Mouse (Mus musculus) lung, embryonic 16.5 days (tissue): Measurements from ENCODE around the gene Slc4a4. TPM values are rescaled to one million over a fixed set of nuclear protein-coding genes. Genes with fewer than 3 reads are reported as not detected.
"Not testable (repeated sequence)": the region's sequence is repeated elsewhere in the genome, so short reads cannot be mapped to it uniquely, and the experiment has no call there.

Experiments
- ATAC-seq: fragments of 200-750 bp; cut with Nextera tagmentation; 2 replicates; pipeline ENCODE4 v1.8.0; 2017; ENCODE audit warnings: low read depth, mild to moderate bottlenecking, moderate library complexity
- H3K27ac ChIP-seq: fragments of 300-500 bp; sonication (generic); 2 replicates; pipeline ENCODE4 v1.5.1; 2014; ENCODE audit warnings: mild to moderate bottlenecking, control low read depth, low read length
- H3K27me3 ChIP-seq: fragments of 300-500 bp; sonication (generic); 2 replicates; pipeline ENCODE4 v1.6.1; 2014; ENCODE audit warnings: low read depth, low read length, mixed read lengths; ENCODE audit not compliant: control insufficient read depth, insufficient read depth
- H3K36me3 ChIP-seq: fragments of 300-500 bp; sonication (generic); 2 replicates; pipeline ENCODE4 v1.6.1; 2014; ENCODE audit warnings: low read length; ENCODE audit not compliant: control insufficient read depth, insufficient read depth
- H3K4me1 ChIP-seq: fragments of 300-500 bp; sonication (generic); replicated peaks from 2 replicates; pipeline ENCODE4 v1.6.1; 2014; ENCODE audit warnings: low read length, mixed read lengths; ENCODE audit not compliant: control insufficient read depth, insufficient read depth
- H3K4me2 ChIP-seq: fragments of 300-500 bp; sonication (generic); 2 replicates; pipeline ENCODE4 v1.6.1; 2014; ENCODE audit warnings: low read depth, low read length, control low read depth
- H3K4me3 ChIP-seq: fragments of 300-500 bp; sonication (generic); 2 replicates; pipeline ENCODE4 v1.5.1; 2014; ENCODE audit warnings: mild to moderate bottlenecking, low read length, control low read depth
- H3K9ac ChIP-seq: fragments of 300-500 bp; sonication (generic); 2 replicates; pipeline ENCODE4 v1.6.1; 2014; ENCODE audit warnings: low read length, control low read depth
- H3K9me3 ChIP-seq: fragments of 300-500 bp; sonication (generic); 2 replicates; pipeline ENCODE4 v1.6.1; 2016; ENCODE audit warnings: low read length; ENCODE audit not compliant: control insufficient read depth
- WGBS: fragments of 180-500 bp; shearing (Covaris S2); extraction: QIAGEN DNeasy Blood & Tissue Kit; methylation state at CpG from one replicate; pipeline ENCODE4 v1.1.7; 2014; 5-methylcytosine and 5-hydroxymethylcytosine counted together
- polyA plus RNA-seq: library from polyadenylated mRNA; unstranded; fragments of >200 nt; fragmentation: Nextera tagmentation; extraction: Ambion mirVana; gene quantifications from 2 replicates; pipeline ENCODE4 v1.2.1, GENCODE M21; 2015

Slc4a4 gene
- polyA plus RNA-seq, 1 experiment from 2014 or later = 2.8 TPM

DNA sequence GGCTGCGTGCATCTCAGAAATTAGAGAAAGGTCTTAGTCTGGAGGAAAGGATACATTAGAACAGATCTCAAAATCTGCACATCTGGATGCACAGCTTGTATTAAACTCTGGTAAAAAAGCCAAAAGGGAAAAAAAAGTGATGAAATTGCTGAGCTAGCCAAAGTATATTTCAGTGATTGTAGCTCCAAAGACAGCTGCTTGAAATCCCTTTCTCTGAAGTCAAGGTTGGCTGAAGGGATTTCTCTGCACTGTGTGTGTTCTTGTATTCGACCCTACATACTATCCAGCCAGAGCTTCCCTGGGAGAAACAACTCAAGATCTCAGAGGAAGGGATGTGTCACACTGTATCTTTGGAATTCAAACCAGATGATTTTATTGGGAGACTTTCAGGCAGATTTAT, 223.2 kb downstream of the Slc4a4 start:
- H3K36me3 ChIP-seq = no peaks in the 10 kb centered on the region
- H3K4me1 ChIP-seq = no peaks in the 10 kb centered on the region
- no peaks in the 10 kb centered on the region for H3K9me3 ChIP-seq
- no peak overlapping the region for H3K9ac ChIP-seq
- 73% methylated on average over 2 of the region's 2 CpGs for WGBS
- H3K4me3 ChIP-seq = no peak overlapping the region
- H3K27ac ChIP-seq = no peak overlapping the region
- no peak overlapping the region for H3K4me2 ChIP-seq
- no peak for ATAC-seq
- no peaks in the 10 kb centered on the region for H3K27me3 ChIP-seq

DNA sequence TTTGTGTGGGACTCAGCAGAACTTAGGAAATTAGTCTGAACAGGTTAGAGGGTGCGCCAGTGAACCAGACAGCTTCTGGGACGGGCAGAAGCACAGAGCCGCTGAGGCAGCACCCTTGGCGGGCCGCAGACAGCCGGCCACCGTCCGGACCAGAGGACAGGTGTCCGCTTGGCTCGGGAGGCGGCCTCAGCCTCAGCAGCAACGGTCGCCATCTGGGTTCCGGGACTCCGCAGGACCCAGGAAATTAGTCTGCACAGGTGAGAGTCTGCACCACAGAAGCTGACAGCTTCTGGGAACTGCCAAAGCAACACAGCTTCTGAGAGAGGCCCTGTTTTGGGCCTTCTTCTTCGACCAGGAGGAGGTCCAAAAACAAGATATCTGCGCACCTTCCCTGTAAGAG, 225.4 kb downstream of the Slc4a4 start:
- not testable (repeated sequence) for H3K9me3 ChIP-seq, H3K9ac ChIP-seq, H3K27ac ChIP-seq, H3K4me2 ChIP-seq, H3K27me3 ChIP-seq, H3K4me1 ChIP-seq, H3K4me3 ChIP-seq, ATAC-seq, H3K36me3 ChIP-seq
- WGBS = 95% methylated on average over 12 of the region's 17 CpGs

- Histone ChIP-seq H3K4me2 (no peak overlapping the region), H3K4me3 (no peak overlapping the region), H3K9ac (no peak overlapping the region), H3K9me3 (no peaks in the 10 kb centered on the region), H3K4me1 (no peaks in the 10 kb centered on the region), H3K27me3 (no peaks in the 10 kb centered on the region), H3K27ac (no peak overlapping the region), H3K36me3 (no peaks in the 10 kb centered on the region)
- WGBS = 46% methylated on average over 1 of the region's 1 CpGs
- ATAC-seq = no peak
Observed at GRCm38 (mm10) chr5:89120881-89121280, 234.3 kb downstream of the Slc4a4 start.

- no peaks in the 10 kb centered on the region for H3K36me3 ChIP-seq
- H3K27me3 ChIP-seq = no peaks in the 10 kb centered on the region
- H3K9me3 ChIP-seq = no peaks in the 10 kb centered on the region
- H3K27ac ChIP-seq = no peak overlapping the region
- no peak overlapping the region for H3K9ac ChIP-seq
- H3K4me1 ChIP-seq = no peaks in the 10 kb centered on the region
- WGBS = 55% methylated on average over 9 of the region's 9 CpGs
- no peak overlapping the region for H3K4me2 ChIP-seq
- H3K4me3 ChIP-seq = no peak overlapping the region
- ATAC-seq = no peak
Observed at GRCm38 (mm10) chr5:89123270-89123903, 236.8 kb downstream of the Slc4a4 start.

GRCm38 (mm10) chr5:89128210-89128609, 241.6 kb downstream of the Slc4a4 start:
- H3K9me3 ChIP-seq = no peaks in the 10 kb centered on the region
- H3K4me1 ChIP-seq = no peaks in the 10 kb centered on the region
- no peaks in the 10 kb centered on the region for H3K36me3 ChIP-seq
- no peak overlapping the region for H3K27ac ChIP-seq
- ATAC-seq = no peak
- H3K27me3 ChIP-seq = no peaks in the 10 kb centered on the region
- H3K4me2 ChIP-seq = no peak overlapping the region
- H3K4me3 ChIP-seq = no peak overlapping the region
- WGBS = 82% methylated on average over 6 of the region's 6 CpGs
- no peak overlapping the region for H3K9ac ChIP-seq

DNA sequence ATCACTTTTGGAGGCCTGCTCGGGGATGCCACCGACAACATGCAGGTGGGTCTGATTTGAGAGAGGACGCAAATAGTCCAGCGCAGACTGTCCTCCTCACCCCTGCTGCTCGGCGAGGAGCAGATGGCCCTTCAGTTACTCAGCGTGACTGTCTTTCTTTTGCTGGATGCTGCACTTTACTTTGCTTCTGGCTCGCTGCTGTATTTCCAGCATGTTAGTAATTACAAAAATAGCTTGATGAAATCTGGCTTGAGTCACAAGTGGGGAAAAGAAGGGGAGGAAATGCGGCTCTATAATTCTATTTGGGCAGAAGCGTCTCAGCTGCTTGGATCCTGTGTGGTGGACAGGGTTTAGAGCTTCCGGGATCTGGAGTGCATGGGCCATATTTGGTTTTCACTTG, 249.2 kb downstream of the Slc4a4 start:
- H3K9me3 ChIP-seq = no peaks in the 10 kb centered on the region
- no peak overlapping the region for H3K9ac ChIP-seq
- no peak overlapping the region for H3K4me3 ChIP-seq
- ATAC-seq = no peak
- H3K4me2 ChIP-seq = no peak overlapping the region
- WGBS = 87% methylated on average over 11 of the region's 11 CpGs
- no peaks in the 10 kb centered on the region for H3K4me1 ChIP-seq
- H3K36me3 ChIP-seq = no peaks in the 10 kb centered on the region
- H3K27ac ChIP-seq = no peak overlapping the region
- no peaks in the 10 kb centered on the region for H3K27me3 ChIP-seq

DNA sequence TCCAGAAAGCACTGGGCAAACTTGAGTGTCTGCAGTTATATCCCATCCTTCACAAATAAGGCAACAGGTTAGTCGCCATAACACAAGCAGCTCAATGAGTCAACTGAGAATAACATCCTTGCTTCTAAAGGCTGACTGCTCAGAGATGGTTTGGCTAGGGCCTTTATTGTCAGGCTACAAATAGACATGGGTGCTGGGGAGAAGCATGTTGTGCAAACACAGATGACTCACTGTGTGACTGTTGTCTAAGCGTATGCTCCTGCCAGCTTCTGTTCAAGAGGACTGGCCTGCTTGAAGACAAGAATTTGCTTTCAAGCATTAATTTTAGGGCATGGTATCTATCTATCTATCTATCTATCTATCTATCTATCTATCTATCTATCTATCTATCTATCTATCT, 253.5 kb downstream of the Slc4a4 start:
- H3K9me3 ChIP-seq = no peaks in the 10 kb centered on the region
- 90% methylated on average over 2 of the region's 2 CpGs for WGBS

DNA sequence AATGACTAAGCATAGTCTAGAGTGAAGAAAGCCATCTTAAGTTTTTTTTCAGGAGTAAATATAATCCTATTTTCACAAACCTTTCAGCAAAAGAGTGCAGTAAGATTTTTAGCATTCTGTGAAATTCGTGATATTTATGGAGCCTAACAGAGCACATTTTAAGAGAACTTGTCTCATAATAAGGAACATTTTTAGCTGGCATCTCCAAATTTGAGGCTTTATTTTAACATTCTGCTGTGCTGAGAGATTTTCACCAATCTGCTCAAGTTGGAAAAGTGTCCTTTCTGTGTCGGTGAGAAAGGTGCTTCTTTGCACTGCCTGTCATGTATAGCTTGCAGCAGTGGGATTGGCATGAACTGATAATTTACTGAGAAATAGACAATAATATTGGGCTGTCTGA, 255.1 kb downstream of the Slc4a4 start:
- 75% methylated on average over 2 of the region's 2 CpGs for WGBS

More for the DNA sequence above, 253.5 kb downstream of the Slc4a4 start:
- 0 out of 2 replicates have a peak, but pooled peaks cover 3% of the 10 kb centered on the region for H3K4me1 ChIP-seq
- H3K4me3 ChIP-seq = no peak overlapping the region
- H3K36me3 ChIP-seq = no peaks in the 10 kb centered on the region
- no peaks in the 10 kb centered on the region for H3K27me3 ChIP-seq
- no peak overlapping the region for H3K27ac ChIP-seq
- no peak overlapping the region for H3K4me2 ChIP-seq
- no peak overlapping the region for H3K9ac ChIP-seq
- no peak for ATAC-seq

GRCm38 (mm10) chr5:89146276-89146675, 259.7 kb downstream of the Slc4a4 start:
- no peaks in the 10 kb centered on the region for H3K9me3 ChIP-seq
- WGBS = 84% methylated on average over 2 of the region's 2 CpGs
- no peak overlapping the region for H3K9ac ChIP-seq
- H3K4me3 ChIP-seq = no peak overlapping the region
- no peaks in the 10 kb centered on the region for H3K27me3 ChIP-seq
- ATAC-seq = no peak
- peaks cover 16% of the 10 kb centered on the region for H3K4me1 ChIP-seq
- no peak overlapping the region for H3K27ac ChIP-seq
- no peak overlapping the region for H3K4me2 ChIP-seq
- no peaks in the 10 kb centered on the region for H3K36me3 ChIP-seq

More for the DNA sequence above, 255.1 kb downstream of the Slc4a4 start:
- Histone ChIP-seq H3K4me1 (0 out of 2 replicates have a peak, but pooled peaks cover 3% of the 10 kb centered on the region), H3K9ac (no peak overlapping the region), H3K27me3 (no peaks in the 10 kb centered on the region), H3K4me2 (no peak overlapping the region), H3K9me3 (no peaks in the 10 kb centered on the region), H3K27ac (no peak overlapping the region), H3K4me3 (no peak overlapping the region), H3K36me3 (no peaks in the 10 kb centered on the region)
- no peak for ATAC-seq
